Mouse (Mus musculus) limb, embryonic 14.5 days (tissue): ENCODE data around the gene Prrt4. TPM values are rescaled to one million over a fixed set of nuclear protein-coding genes. Genes with fewer than 3 reads are reported as not detected.
A peak's percentile ranks its signal among the peaks of the same experiment; 100 is the strongest.
"Not testable (repeated sequence)": the region's sequence is repeated elsewhere in the genome, so short reads cannot be mapped to it uniquely, and the experiment has no call there.

Experiments used
- ATAC-seq: fragments of 200-750 bp; cut with Nextera tagmentation; 2 replicates; pipeline ENCODE4 v1.8.0; 2017; ENCODE audit warnings: low read depth, moderate number of reproducible peaks, moderate TSS enrichment; ENCODE audit not compliant: low FRiP score
- DNase-seq: peaks from one replicate; pipeline ENCODE4 v3.0.0-alpha.2; 2015; ENCODE audit warnings: low spot score
- H3K27ac ChIP-seq: fragments of 300-500 bp; sonication (generic); replicated peaks from 2 replicates; pipeline ENCODE4 v1.5.1; 2014; ENCODE audit warnings: low read depth, mild to moderate bottlenecking, low read length, moderate library complexity, mixed read lengths
- H3K27me3 ChIP-seq: fragments of 300-500 bp; sonication (generic); 2 replicates; pipeline ENCODE4 v1.6.1; 2014; ENCODE audit warnings: low read length, mixed read lengths; ENCODE audit not compliant: control insufficient read depth, insufficient read depth
- H3K36me3 ChIP-seq: fragments of 300-500 bp; sonication (generic); 2 replicates; pipeline ENCODE4 v1.6.1; 2014; ENCODE audit warnings: mild to moderate bottlenecking, low read length, moderate library complexity, mixed read lengths; ENCODE audit not compliant: control insufficient read depth, insufficient read depth
- H3K4me1 ChIP-seq: fragments of 300-500 bp; sonication (generic); 2 replicates; pipeline ENCODE4 v1.6.1; 2014; ENCODE audit warnings: antibody characterized with exemption, low read length, mixed read lengths; ENCODE audit not compliant: control insufficient read depth, insufficient read depth
- H3K4me2 ChIP-seq: fragments of 300-500 bp; sonication (generic); replicated peaks from 2 replicates; pipeline ENCODE4 v1.6.1; 2014; ENCODE audit warnings: low read depth, mild to moderate bottlenecking, low read length, moderate library complexity; ENCODE audit not compliant: severe bottlenecking
- H3K4me3 ChIP-seq: fragments of 300-500 bp; sonication (generic); replicated peaks from 2 replicates; pipeline ENCODE4 v1.5.1; 2014; ENCODE audit warnings: low read length
- H3K9ac ChIP-seq: fragments of 300-500 bp; sonication (generic); 2 replicates; pipeline ENCODE4 v1.6.1; 2014; ENCODE audit warnings: mild to moderate bottlenecking, low read depth, low read length, moderate library complexity; ENCODE audit not compliant: severe bottlenecking
- H3K9me3 ChIP-seq: fragments of 300-500 bp; sonication (generic); 2 replicates; pipeline ENCODE4 v1.6.1; 2016; ENCODE audit warnings: low read length; ENCODE audit not compliant: control insufficient read depth
- POLR2A ChIP-seq: fragments of 200-500 bp; IDR thresholded peaks from 2 replicates; pipeline ENCODE4 v1.8.0; 2012; ENCODE audit warnings: inconsistent platforms, mild to moderate bottlenecking, moderate library complexity, borderline replicate concordance; ENCODE audit not compliant: insufficient read depth, insufficient read length; ENCODE audit errors: extremely low read depth
- WGBS: fragments of 180-500 bp; shearing (Covaris S2); extraction: QIAGEN DNeasy Blood & Tissue Kit; methylation state at CpG from one replicate; pipeline ENCODE4 v1.1.7; 2014; 5-methylcytosine and 5-hydroxymethylcytosine counted together
- polyA plus RNA-seq, 2 experiments: library from polyadenylated mRNA; depleted of rRNA in 1 of 2; stranded (reverse) in 1 of 2; unstranded in 1 of 2; fragments of >200 nt; fragmentation: Nextera tagmentation in 1 of 2; extraction: Ambion mirVana in 1 of 2; gene quantifications; 2 replicates each; pipeline versions ENCODE4 v1.2.1 to v1.2.3; 2012 to 2014

Gene Prrt4
- polyA plus RNA-seq, 2 experiments = 0.92 to 1.2 TPM

GRCm38 (mm10) chr6:29170063-29170921, 9.1 kb downstream of the Prrt4 start:
- ATAC-seq (peak; percentile 23), DNase-seq (no peak)
- no peak for TF ChIP-seq POLR2A
- peak overlapping the region; percentile 53 for H3K9ac ChIP-seq
- peak overlapping the region; percentile 100 for H3K4me2 ChIP-seq
- peak overlapping the region; percentile 52 for H3K4me3 ChIP-seq
- H3K4me1 ChIP-seq = no peaks in the 10 kb centered on the region
- H3K36me3 ChIP-seq = no peaks in the 10 kb centered on the region
- peaks cover 49% of the 10 kb centered on the region for H3K27me3 ChIP-seq
- H3K27ac ChIP-seq = no peak overlapping the region
- WGBS = under 1% methylated on average over 54 of the region's 63 CpGs
- H3K9me3 ChIP-seq = no peaks in the 10 kb centered on the region

GRCm38 (mm10) chr6:29169675-29170062, 9.7 kb downstream of the Prrt4 start:
- no peak for ATAC-seq
- Histone ChIP-seq H3K9me3 (no peaks in the 10 kb centered on the region), H3K4me2 (peak overlapping the region; percentile 100), H3K36me3 (no peaks in the 10 kb centered on the region), H3K4me1 (no peaks in the 10 kb centered on the region), H3K9ac (peak overlapping the region; percentile 53; the same call in 1 of the 2 replicates), H3K27me3 (peaks cover 48% of the 10 kb centered on the region), H3K4me3 (peak overlapping the region; percentile 52), H3K27ac (no peak overlapping the region)
- TF ChIP-seq POLR2A = no peak
- DNase-seq = no peak
- 6% methylated on average over 12 of the region's 12 CpGs for WGBS

- Histone ChIP-seq H3K36me3 (no peaks in the 10 kb centered on the region), H3K27ac (no peak overlapping the region), H3K4me2 (no peak overlapping the region), H3K9me3 (no peaks in the 10 kb centered on the region), H3K4me1 (peaks cover 1% of the 10 kb centered on the region; the same call in 1 of the 2 replicates), H3K9ac (no peak overlapping the region), H3K4me3 (no peak overlapping the region), H3K27me3 (peaks cover 44% of the 10 kb centered on the region)
- DNase-seq = no peak
- no peak for ATAC-seq
- TF ChIP-seq POLR2A = no peak
- 41% methylated on average over 2 of the region's 2 CpGs for WGBS
Measured at GRCm38 (mm10) chr6:29168871-29169270, 10.5 kb downstream of the Prrt4 start.

GRCm38 (mm10) chr6:29166196-29166595, 13.2 kb downstream of the Prrt4 start:
- H3K4me2 ChIP-seq = no peak overlapping the region
- ATAC-seq (no peak), DNase-seq (peak; percentile 70)
- H3K4me1 ChIP-seq = peaks cover 5% of the 10 kb centered on the region; the same call in 1 of the 2 replicates
- H3K9ac ChIP-seq = no peak overlapping the region
- no peaks in the 10 kb centered on the region for H3K9me3 ChIP-seq
- H3K4me3 ChIP-seq = no peak overlapping the region
- TF ChIP-seq POLR2A = no peak
- WGBS = 17% methylated on average over 1 of the region's 1 CpGs
- H3K36me3 ChIP-seq = no peaks in the 10 kb centered on the region
- peaks cover 32% of the 10 kb centered on the region for H3K27me3 ChIP-seq
- no peak overlapping the region for H3K27ac ChIP-seq

GRCm38 (mm10) chr6:29164314-29165244, 14.8 kb downstream of the Prrt4 start, which contains the start of gene Rbm28:
Gene Rbm28, minus strand, starts transcription at chr6:29165006.
- Histone ChIP-seq H3K4me2 (peak within 1 kb of the TSS; percentile 87), H3K27me3 (peaks cover 19% of the 10 kb centered on the region), H3K9ac (peak within 1 kb of the TSS; percentile 72), H3K4me1 (peaks cover 5% of the 10 kb centered on the region; the same call in 1 of the 2 replicates), H3K36me3 (peaks cover 4% of the 10 kb centered on the region), H3K4me3 (peak within 1 kb of the TSS; percentile 76), H3K27ac (no peak within 1 kb of the TSS), H3K9me3 (no peaks in the 10 kb centered on the region)
- ATAC-seq = peak; percentile 91
- peak; percentile 92 for DNase-seq
- 8% methylated on average over 42 of the region's 42 CpGs for WGBS
- TF ChIP-seq POLR2A = peak; percentile 59; the same call in 1 of the 2 replicates

GRCm38 (mm10) chr6:29161291-29161690, 18.1 kb downstream of the Prrt4 start:
- not testable (repeated sequence) for DNase-seq, H3K4me1 ChIP-seq, ATAC-seq, H3K4me2 ChIP-seq, H3K27ac ChIP-seq, H3K27me3 ChIP-seq, H3K4me3 ChIP-seq, H3K9ac ChIP-seq, H3K9me3 ChIP-seq
- whole genome bisulfite sequencing = 99% methylated on average over 5 of the region's 5 CpGs
- H3K36me3 ChIP-seq = peaks cover 37% of the 10 kb centered on the region
